Mouse (Mus musculus): ENCODE measurements around the gene 9130023H24Rik. TPM values are rescaled to one million over a fixed set of nuclear protein-coding genes. Genes with fewer than 3 reads are reported as not detected.

9130023H24Rik gene
- polyA plus RNA-seq (2015; fragmentation: Nextera tagmentation; extraction: Ambion mirVana): 1.7 and 2.2 TPM in 2 replicates

- 0% methylated on average over 63 of the region's 72 CpGs for WGBS (ENCODE audit: insufficient replicate concordance)
- Histone ChIP-seq H3K27ac (ENCODE audit: low read depth) (peak within 1 kb of the TSS; percentile 95), H3K9ac (replicated peaks) (peak within 1 kb of the TSS; percentile 88), H3K4me3 (ENCODE audit: low read depth, low read length) (peak within 1 kb of the TSS; percentile 81), H3K27me3 (ENCODE audit: insufficient read depth, low read length) (no peaks in the 10 kb centered on the region), H3K4me1 (ENCODE audit: insufficient read depth) (peaks cover 15% of the 10 kb centered on the region), H3K9me3 (ENCODE audit: low read length) (no peaks in the 10 kb centered on the region), H3K4me2 (ENCODE audit: low read depth, low read length) (peak within 1 kb of the TSS; percentile 83), H3K36me3 (replicated peaks; ENCODE audit: insufficient read depth, low read length) (peaks cover 29% of the 10 kb centered on the region)
- peak; percentile 43; the same call in 1 of the 2 replicates for TF ChIP-seq EP300 (IDR thresholded peaks at IDR 0.05; ENCODE audit: low read depth)
- peak; percentile 48; the same call in 1 of the 2 replicates for TF ChIP-seq CTCF (IDR thresholded peaks at IDR 0.05; ENCODE audit: low read depth)
- peak; percentile 100 for DNase-seq
- peak; percentile 88 for ATAC-seq
These were observed at the start of gene 9130023H24Rik for GRCm38 (mm10) chr7:128237927-128238778. 9130023H24Rik (minus strand) TSS chr7:128238031.

GRCm38 (mm10) chr7:128285060-128285459 is 47.2 kb upstream of the 9130023H24Rik start:
- DNase-seq (no peak), ATAC-seq (no peak)
- Histone ChIP-seq H3K4me1 (ENCODE audit: insufficient read depth) (peaks cover 24% of the 10 kb centered on the region), H3K27me3 (ENCODE audit: insufficient read depth, low read length) (no peaks in the 10 kb centered on the region), H3K4me2 (ENCODE audit: low read depth, low read length) (no peak overlapping the region), H3K27ac (ENCODE audit: low read depth) (no peak overlapping the region), H3K4me3 (ENCODE audit: low read depth, low read length) (no peak overlapping the region), H3K9ac (replicated peaks) (no peak overlapping the region), H3K9me3 (ENCODE audit: low read length) (no peaks in the 10 kb centered on the region), H3K36me3 (replicated peaks; ENCODE audit: insufficient read depth, low read length) (peaks cover 39% of the 10 kb centered on the region)
- TF ChIP-seq EP300 (IDR thresholded peaks at IDR 0.05; ENCODE audit: low read depth) (no peak), CTCF (IDR thresholded peaks at IDR 0.05; ENCODE audit: low read depth) (no peak)
- WGBS (ENCODE audit: insufficient replicate concordance): 88% methylated on average over 8 of the region's 8 CpGs

- Histone ChIP-seq H3K9me3 (ENCODE audit: low read length) (no peaks in the 10 kb centered on the region), H3K36me3 (replicated peaks; ENCODE audit: insufficient read depth, low read length) (peaks cover 48% of the 10 kb centered on the region), H3K4me2 (ENCODE audit: low read depth, low read length) (no peak overlapping the region), H3K4me1 (ENCODE audit: insufficient read depth) (peaks cover 14% of the 10 kb centered on the region), H3K4me3 (ENCODE audit: low read depth, low read length) (no peak overlapping the region), H3K27ac (ENCODE audit: low read depth) (no peak overlapping the region), H3K9ac (replicated peaks) (no peak overlapping the region), H3K27me3 (ENCODE audit: insufficient read depth, low read length) (no peaks in the 10 kb centered on the region)
- WGBS (ENCODE audit: insufficient replicate concordance): 81% methylated on average over 5 of the region's 5 CpGs
- TF ChIP-seq CTCF (IDR thresholded peaks at IDR 0.05; ENCODE audit: low read depth) (no peak), EP300 (IDR thresholded peaks at IDR 0.05; ENCODE audit: low read depth) (no peak)
- DNase-seq (no peak), ATAC-seq (no peak)
These were observed 46.2 kb upstream of the 9130023H24Rik start for GRCm38 (mm10) chr7:128284047-128284446.

- Histone ChIP-seq H3K9me3 (ENCODE audit: low read length) (no peaks in the 10 kb centered on the region), H3K27me3 (ENCODE audit: insufficient read depth, low read length) (no peaks in the 10 kb centered on the region), H3K4me3 (ENCODE audit: low read depth, low read length) (no peak overlapping the region), H3K4me2 (ENCODE audit: low read depth, low read length) (no peak overlapping the region), H3K9ac (replicated peaks) (no peak overlapping the region), H3K27ac (ENCODE audit: low read depth) (no peak overlapping the region), H3K36me3 (replicated peaks; ENCODE audit: insufficient read depth, low read length) (peaks cover 51% of the 10 kb centered on the region), H3K4me1 (ENCODE audit: insufficient read depth) (0 out of 2 replicates have a peak, but pooled peaks cover 2% of the 10 kb centered on the region)
- 70% methylated on average over 7 of the region's 7 CpGs for WGBS (ENCODE audit: insufficient replicate concordance)
- ATAC-seq (no peak), DNase-seq (no peak)
- TF ChIP-seq CTCF (IDR thresholded peaks at IDR 0.05; ENCODE audit: low read depth) (no peak), EP300 (IDR thresholded peaks at IDR 0.05; ENCODE audit: low read depth) (no peak)
These were observed 44.9 kb upstream of the 9130023H24Rik start for GRCm38 (mm10) chr7:128282532-128283244.

- Histone ChIP-seq H3K27me3 (ENCODE audit: insufficient read depth, low read length) (no peaks in the 10 kb centered on the region), H3K9ac (replicated peaks) (no peak overlapping the region), H3K36me3 (replicated peaks; ENCODE audit: insufficient read depth, low read length) (peaks cover 51% of the 10 kb centered on the region), H3K27ac (ENCODE audit: low read depth) (no peak overlapping the region), H3K4me3 (ENCODE audit: low read depth, low read length) (no peak overlapping the region), H3K4me1 (ENCODE audit: insufficient read depth) (no peaks in the 10 kb centered on the region), H3K9me3 (ENCODE audit: low read length) (no peaks in the 10 kb centered on the region), H3K4me2 (ENCODE audit: low read depth, low read length) (no peak overlapping the region)
- TF ChIP-seq EP300 (IDR thresholded peaks at IDR 0.05; ENCODE audit: low read depth): no peak
- TF ChIP-seq CTCF (IDR thresholded peaks at IDR 0.05; ENCODE audit: low read depth): no peak
- WGBS (ENCODE audit: insufficient replicate concordance): 77% methylated on average over 11 of the region's 11 CpGs
- no peak for DNase-seq
- no peak for ATAC-seq
These were observed 43.9 kb upstream of the 9130023H24Rik start for GRCm38 (mm10) chr7:128281765-128282164.

GRCm38 (mm10) chr7:128279750-128280149 is 41.9 kb upstream of the 9130023H24Rik start:
- H3K4me3 ChIP-seq (ENCODE audit: low read depth, low read length): no peak overlapping the region
- H3K9ac ChIP-seq (replicated peaks): no peak overlapping the region
- H3K4me2 ChIP-seq (ENCODE audit: low read depth, low read length): no peak overlapping the region
- WGBS (ENCODE audit: insufficient replicate concordance): 95% methylated on average over 4 of the region's 4 CpGs
- H3K9me3 ChIP-seq (ENCODE audit: low read length): no peaks in the 10 kb centered on the region
- H3K27me3 ChIP-seq (ENCODE audit: insufficient read depth, low read length): no peaks in the 10 kb centered on the region
- H3K4me1 ChIP-seq (ENCODE audit: insufficient read depth): no peaks in the 10 kb centered on the region
- H3K36me3 ChIP-seq (replicated peaks; ENCODE audit: insufficient read depth, low read length): peaks cover 60% of the 10 kb centered on the region
- DNase-seq (no peak), ATAC-seq (no peak)
- H3K27ac ChIP-seq (ENCODE audit: low read depth): no peak overlapping the region
- no peak for TF ChIP-seq CTCF (IDR thresholded peaks at IDR 0.05; ENCODE audit: low read depth)
- TF ChIP-seq EP300 (IDR thresholded peaks at IDR 0.05; ENCODE audit: low read depth): no peak

Measured in liver, postnatal 0 days (tissue).